Mouse (Mus musculus): Measurements from ENCODE around the gene Ptpn7. TPM values are rescaled to one million over a fixed set of nuclear protein-coding genes. Genes with fewer than 3 reads are reported as not detected.
A peak's percentile ranks its signal among the peaks of the same experiment; 100 is the strongest.

The Ptpn7 gene
- total and polyA plus RNA-seq, 2 experiments from 2014 or later, result 0.05 TPM

DNA sequence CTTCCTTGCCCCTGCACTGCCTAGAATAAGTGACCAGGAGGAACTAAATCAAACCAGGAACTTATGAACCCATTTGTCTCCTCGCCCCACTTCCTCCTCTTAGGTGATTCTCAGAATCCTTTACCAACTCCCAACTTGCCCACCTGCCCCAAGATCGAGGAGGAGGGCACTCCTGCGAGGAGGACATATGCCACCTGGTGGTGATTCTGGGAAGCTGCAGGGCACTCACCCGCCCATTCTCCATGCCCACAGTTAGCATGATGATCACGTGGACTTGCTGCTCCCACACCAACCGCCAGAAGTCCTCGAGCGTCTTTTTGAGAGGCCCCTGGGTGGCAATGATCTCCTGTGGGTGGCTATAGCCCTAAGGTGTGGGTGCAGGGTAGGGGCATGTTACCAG, 19.8 kb upstream of the Ptpn7 start:
- H3K36me3 ChIP-seq (ENCODE audit: insufficient read depth, low read length), result no peaks in the 10 kb centered on the region
- H3K9me3 ChIP-seq (ENCODE audit: low read length), result no peaks in the 10 kb centered on the region
- no peaks in the 10 kb centered on the region for H3K27me3 ChIP-seq (ENCODE audit: insufficient read depth, low read length)
- peak; percentile 86 for TF ChIP-seq CTCF (IDR thresholded peaks at IDR 0.05)
- DNase-seq (ENCODE audit: low spot score), result peak; percentile 51
- H3K4me3 ChIP-seq (ENCODE audit: low read depth, low read length), result no peak overlapping the region
- H3K4me1 ChIP-seq (ENCODE audit: insufficient read depth, low read length), result no peaks in the 10 kb centered on the region
- 14% methylated on average over 8 of the region's 8 CpGs for WGBS
- no peak overlapping the region for H3K9ac ChIP-seq (replicated peaks; ENCODE audit: low read length, poor library complexity, severe bottlenecking)
- H3K4me2 ChIP-seq (ENCODE audit: low read depth, low read length, poor library complexity, severe bottlenecking), result no peak overlapping the region
- no peak for ATAC-seq (ENCODE audit: low FRiP score)
- H3K27ac ChIP-seq (ENCODE audit: low read depth, low read length), result no peak overlapping the region

DNA sequence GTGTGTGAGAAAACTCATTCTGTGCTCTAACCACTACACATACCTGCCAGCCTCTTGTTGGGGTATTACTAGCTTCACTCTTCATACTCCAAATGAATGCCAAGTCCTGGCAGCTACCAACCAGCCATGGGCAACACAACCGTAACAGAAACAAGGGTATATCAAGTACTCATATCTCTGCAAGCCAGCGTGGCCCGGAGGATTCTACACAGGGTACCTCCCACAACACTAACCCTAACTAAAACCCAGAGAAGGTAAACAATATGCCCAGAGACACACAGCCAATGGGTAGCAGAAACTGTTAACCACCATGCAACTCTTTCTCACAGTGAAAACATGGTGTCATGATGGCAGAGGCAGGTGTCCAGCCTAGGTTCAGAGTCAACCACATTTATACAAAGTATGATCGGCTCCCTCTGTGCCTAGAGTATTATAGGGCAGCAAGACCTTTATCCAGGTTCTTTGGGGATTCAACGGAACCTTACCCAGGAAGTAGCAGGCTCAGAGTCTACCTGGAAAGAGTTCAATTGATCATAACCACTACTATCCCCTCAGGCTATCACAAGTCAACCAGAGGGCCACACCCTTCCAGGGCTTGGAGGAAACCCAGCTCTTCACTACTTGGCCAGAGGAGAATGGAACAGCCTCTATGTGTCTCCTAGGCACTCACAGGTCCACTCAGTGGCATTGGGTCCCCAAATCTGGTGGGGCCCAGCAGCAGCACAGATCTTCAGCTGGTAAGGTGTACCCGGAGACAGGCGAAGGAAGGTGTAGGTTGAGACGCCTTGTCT, 7.7 kb upstream of the Ptpn7 start:
- no peaks in the 10 kb centered on the region for H3K9me3 ChIP-seq (ENCODE audit: low read length)
- 92% methylated on average over 8 of the region's 8 CpGs for WGBS
- no peak overlapping the region for H3K9ac ChIP-seq (replicated peaks; ENCODE audit: low read length, poor library complexity, severe bottlenecking)
- no peak overlapping the region for H3K4me2 ChIP-seq (ENCODE audit: low read depth, low read length, poor library complexity, severe bottlenecking)
- TF ChIP-seq CTCF (IDR thresholded peaks at IDR 0.05), result no peak
- H3K4me1 ChIP-seq (ENCODE audit: insufficient read depth, low read length), result no peaks in the 10 kb centered on the region
- DNase-seq (ENCODE audit: low spot score), result no peak
- no peak for ATAC-seq (ENCODE audit: low FRiP score)
- no peak overlapping the region for H3K27ac ChIP-seq (ENCODE audit: low read depth, low read length)
- no peaks in the 10 kb centered on the region for H3K27me3 ChIP-seq (ENCODE audit: insufficient read depth, low read length)
- no peaks in the 10 kb centered on the region for H3K36me3 ChIP-seq (ENCODE audit: insufficient read depth, low read length)
- no peak overlapping the region for H3K4me3 ChIP-seq (ENCODE audit: low read depth, low read length)

DNA sequence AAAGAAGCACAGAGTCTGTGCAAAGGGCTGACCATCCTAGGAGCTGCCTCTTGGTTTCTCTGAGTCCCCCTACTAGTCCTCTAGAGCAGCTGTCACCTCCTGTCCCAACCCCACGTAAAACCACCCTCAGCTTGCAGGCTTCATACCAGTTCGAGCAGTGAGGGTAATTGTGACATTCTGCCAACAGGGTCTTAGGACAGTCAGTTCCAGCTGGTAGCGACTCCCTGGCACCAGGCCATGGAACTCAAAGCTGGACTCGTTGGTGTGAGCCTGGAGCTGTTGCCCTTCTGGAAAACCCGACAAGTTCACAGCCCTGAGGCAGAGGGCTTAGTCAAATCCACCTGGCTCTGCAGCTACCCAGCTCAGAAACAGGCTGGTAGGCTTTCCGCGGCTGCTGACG, 6.5 kb upstream of the Ptpn7 start:
- Histone ChIP-seq H3K4me3 (ENCODE audit: low read depth, low read length) (no peak overlapping the region), H3K27ac (ENCODE audit: low read depth, low read length) (no peak overlapping the region), H3K4me2 (ENCODE audit: low read depth, low read length, poor library complexity, severe bottlenecking) (no peak overlapping the region), H3K36me3 (ENCODE audit: insufficient read depth, low read length) (no peaks in the 10 kb centered on the region), H3K9ac (replicated peaks; ENCODE audit: low read length, poor library complexity, severe bottlenecking) (no peak overlapping the region), H3K27me3 (ENCODE audit: insufficient read depth, low read length) (no peaks in the 10 kb centered on the region), H3K9me3 (ENCODE audit: low read length) (no peaks in the 10 kb centered on the region), H3K4me1 (ENCODE audit: insufficient read depth, low read length) (no peaks in the 10 kb centered on the region)
- ATAC-seq (ENCODE audit: low FRiP score), result no peak
- TF ChIP-seq CTCF (IDR thresholded peaks at IDR 0.05), result no peak
- WGBS, result 71% methylated on average over 8 of the region's 8 CpGs
- DNase-seq (ENCODE audit: low spot score), result peak; percentile 82

GRCm38 (mm10) chr1:135126443-135127027, 6.0 kb upstream of the Ptpn7 start:
- no peaks in the 10 kb centered on the region for H3K9me3 ChIP-seq (ENCODE audit: low read length)
- TF ChIP-seq CTCF (IDR thresholded peaks at IDR 0.05), result no peak
- no peak for DNase-seq (ENCODE audit: low spot score)
- H3K27me3 ChIP-seq (ENCODE audit: insufficient read depth, low read length), result no peaks in the 10 kb centered on the region
- H3K36me3 ChIP-seq (ENCODE audit: insufficient read depth, low read length), result no peaks in the 10 kb centered on the region
- H3K27ac ChIP-seq (ENCODE audit: low read depth, low read length), result no peak overlapping the region
- ATAC-seq (ENCODE audit: low FRiP score), result no peak
- H3K4me2 ChIP-seq (ENCODE audit: low read depth, low read length, poor library complexity, severe bottlenecking), result no peak overlapping the region
- H3K4me1 ChIP-seq (ENCODE audit: insufficient read depth, low read length), result no peaks in the 10 kb centered on the region
- H3K4me3 ChIP-seq (ENCODE audit: low read depth, low read length), result no peak overlapping the region
- 58% methylated on average over 4 of the region's 4 CpGs for WGBS
- H3K9ac ChIP-seq (replicated peaks; ENCODE audit: low read length, poor library complexity, severe bottlenecking), result no peak overlapping the region

DNA sequence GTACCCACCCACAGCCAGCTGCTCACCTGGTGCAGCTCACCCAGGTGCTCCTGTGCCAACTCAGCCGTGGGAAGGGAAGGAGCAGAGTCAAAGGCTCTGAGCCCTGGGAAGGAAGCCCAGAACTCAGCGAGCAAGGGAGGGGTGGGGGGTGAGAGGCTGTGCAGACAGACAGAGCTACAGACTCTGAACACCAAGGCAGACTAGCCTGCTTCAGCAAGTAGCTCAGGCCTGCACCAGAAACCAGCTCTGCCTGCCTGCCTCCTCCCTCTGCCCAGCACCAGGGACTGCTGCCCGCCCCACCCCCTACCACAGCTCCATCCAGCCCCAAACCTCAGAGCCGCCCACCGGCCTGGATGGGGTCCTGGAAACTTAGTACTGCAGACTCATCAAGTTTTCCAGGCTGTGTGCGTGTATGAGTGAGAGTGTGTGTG, 4.5 kb upstream of the Ptpn7 start:
- H3K9ac ChIP-seq (replicated peaks; ENCODE audit: low read length, poor library complexity, severe bottlenecking), result no peak overlapping the region
- H3K4me2 ChIP-seq (ENCODE audit: low read depth, low read length, poor library complexity, severe bottlenecking), result no peak overlapping the region
- no peaks in the 10 kb centered on the region for H3K27me3 ChIP-seq (ENCODE audit: insufficient read depth, low read length)
- no peaks in the 10 kb centered on the region for H3K9me3 ChIP-seq (ENCODE audit: low read length)
- TF ChIP-seq CTCF (IDR thresholded peaks at IDR 0.05), result no peak
- ATAC-seq (ENCODE audit: low FRiP score) (no peak), DNase-seq (ENCODE audit: low spot score) (no peak)
- no peaks in the 10 kb centered on the region for H3K36me3 ChIP-seq (ENCODE audit: insufficient read depth, low read length)
- no peak overlapping the region for H3K4me3 ChIP-seq (ENCODE audit: low read depth, low read length)
- 64% methylated on average over 5 of the region's 6 CpGs for WGBS
- H3K27ac ChIP-seq (ENCODE audit: low read depth, low read length), result no peak overlapping the region
- H3K4me1 ChIP-seq (ENCODE audit: insufficient read depth, low read length), result no peaks in the 10 kb centered on the region

DNA sequence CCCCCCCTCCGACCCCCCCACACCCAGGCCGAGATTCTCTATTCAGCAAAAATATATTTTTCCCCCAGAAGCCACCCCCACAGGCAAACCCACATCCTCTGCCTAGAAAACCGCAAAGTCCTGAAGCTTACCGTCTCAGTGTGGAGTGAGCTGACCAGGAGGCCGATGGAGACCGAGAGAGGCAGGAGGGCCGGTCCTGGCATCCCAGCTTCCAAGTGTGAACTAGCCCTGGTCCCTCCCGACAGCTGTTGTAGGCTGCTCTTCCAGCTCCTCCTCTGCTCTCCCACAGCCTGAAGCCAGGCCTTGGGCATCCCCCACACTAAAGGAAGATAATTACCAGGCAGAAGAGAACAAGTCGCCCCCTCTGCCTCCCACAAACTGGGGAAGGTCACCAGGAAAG, 3.5 kb upstream of the Ptpn7 start:
- Histone ChIP-seq H3K4me1 (ENCODE audit: insufficient read depth, low read length) (no peaks in the 10 kb centered on the region), H3K36me3 (ENCODE audit: insufficient read depth, low read length) (no peaks in the 10 kb centered on the region), H3K27ac (ENCODE audit: low read depth, low read length) (no peak overlapping the region), H3K9me3 (ENCODE audit: low read length) (no peaks in the 10 kb centered on the region), H3K9ac (replicated peaks; ENCODE audit: low read length, poor library complexity, severe bottlenecking) (no peak overlapping the region), H3K4me3 (ENCODE audit: low read depth, low read length) (no peak overlapping the region), H3K4me2 (ENCODE audit: low read depth, low read length, poor library complexity, severe bottlenecking) (no peak overlapping the region), H3K27me3 (ENCODE audit: insufficient read depth, low read length) (no peaks in the 10 kb centered on the region)
- DNase-seq (ENCODE audit: low spot score), result no peak
- WGBS, result 29% methylated on average over 9 of the region's 9 CpGs
- TF ChIP-seq CTCF (IDR thresholded peaks at IDR 0.05), result no peak
- no peak for ATAC-seq (ENCODE audit: low FRiP score)
